Mouse (Mus musculus): ENCODE data around the gene Med24. TPM values are rescaled to one million over a fixed set of nuclear protein-coding genes. Genes with fewer than 3 reads are reported as not detected.
A peak's percentile ranks its signal among the peaks of the same experiment; 100 is the strongest.

Med24 gene
- polyA plus RNA-seq, 1 experiment, result 45.3 TPM

DNA sequence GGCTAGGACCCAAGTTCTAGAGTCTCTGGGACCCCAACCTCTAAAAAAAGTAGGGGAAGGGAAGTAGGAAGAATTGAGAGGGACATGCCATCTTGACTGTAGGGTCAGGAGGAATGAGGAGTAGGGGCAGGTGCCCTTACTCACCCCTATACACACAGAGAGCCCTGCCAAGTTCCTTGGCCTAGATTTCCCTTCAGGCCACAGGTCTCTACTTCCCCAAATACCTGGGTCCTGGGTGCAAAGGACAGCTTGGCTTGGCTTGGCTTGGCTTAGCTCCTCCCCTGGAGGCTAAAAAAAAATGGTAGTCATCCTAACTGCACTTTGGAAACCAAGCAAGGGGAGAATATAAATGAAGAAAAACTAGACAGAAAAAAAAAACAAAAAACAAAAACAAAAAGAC is 35.5 kb upstream of the Med24 start:
- peak; percentile 65 for DNase-seq
- Histone ChIP-seq H3K36me3 (ENCODE audit: control insufficient read depth, insufficient read depth, low read length) (peaks cover 12% of the 10 kb centered on the region), H3K27ac (ENCODE audit: insufficient read depth, low read depth, low read length) (no peak overlapping the region), H3K4me1 (ENCODE audit: control insufficient read depth, insufficient read depth, low read length) (peaks cover 5% of the 10 kb centered on the region; the same call in 1 of the 2 replicates), H3K4me3 (ENCODE audit: insufficient read depth, low read depth, low read length) (no peak overlapping the region), H3K27me3 (replicated peaks; ENCODE audit: control insufficient read depth, insufficient read depth, low read length) (no peaks in the 10 kb centered on the region)
- no peak for TF ChIP-seq POLR2A (IDR thresholded peaks at IDR 0.05; ENCODE audit: low read depth, low read length)

DNA sequence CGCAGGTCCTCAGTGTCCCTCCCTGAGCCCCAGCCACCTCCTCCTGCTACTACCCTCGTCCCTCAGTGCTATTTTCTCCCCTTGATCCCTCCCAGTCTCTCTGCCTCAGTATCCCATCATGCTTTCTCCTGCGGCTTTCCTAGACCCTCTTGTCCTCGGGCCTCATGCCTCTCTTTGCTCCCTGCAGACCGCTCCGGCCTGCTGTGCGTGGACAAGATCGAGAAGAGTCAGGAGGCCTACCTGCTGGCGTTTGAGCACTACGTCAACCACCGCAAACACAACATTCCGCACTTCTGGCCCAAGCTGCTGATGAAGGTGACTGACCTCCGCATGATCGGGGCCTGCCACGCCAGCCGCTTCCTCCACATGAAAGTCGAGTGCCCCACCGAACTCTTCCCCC is 34.9 kb upstream of the Med24 start:
- Histone ChIP-seq H3K4me1 (ENCODE audit: control insufficient read depth, insufficient read depth, low read length) (peaks cover 5% of the 10 kb centered on the region; the same call in 1 of the 2 replicates), H3K4me3 (ENCODE audit: insufficient read depth, low read depth, low read length) (no peak overlapping the region), H3K36me3 (ENCODE audit: control insufficient read depth, insufficient read depth, low read length) (peaks cover 10% of the 10 kb centered on the region), H3K27ac (ENCODE audit: insufficient read depth, low read depth, low read length) (no peak overlapping the region), H3K27me3 (replicated peaks; ENCODE audit: control insufficient read depth, insufficient read depth, low read length) (no peaks in the 10 kb centered on the region)
- no peak for DNase-seq
- WGBS, result 80% methylated on average over 18 of the region's 18 CpGs
- no peak for TF ChIP-seq CTCF (conservative IDR thresholded peaks at IDR 0.05; ENCODE audit: insufficient read depth, insufficient read length, low read depth, low read length)
- TF ChIP-seq POLR2A (IDR thresholded peaks at IDR 0.05; ENCODE audit: low read depth, low read length), result no peak

DNA sequence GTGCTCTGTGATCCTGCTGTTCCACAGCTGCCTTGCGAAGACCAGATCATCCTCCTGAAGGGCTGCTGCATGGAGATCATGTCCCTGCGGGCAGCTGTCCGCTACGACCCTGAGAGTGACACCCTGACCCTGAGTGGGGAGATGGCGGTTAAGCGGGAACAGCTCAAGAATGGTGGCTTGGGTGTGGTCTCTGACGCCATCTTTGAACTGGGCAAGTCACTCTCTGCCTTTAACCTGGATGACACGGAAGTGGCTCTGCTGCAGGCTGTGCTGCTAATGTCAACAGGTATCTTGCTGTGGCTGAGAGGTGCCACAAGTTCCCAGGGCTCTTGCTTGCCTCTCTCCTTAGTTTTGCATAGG is 34.2 kb upstream of the Med24 start:
- TF ChIP-seq POLR2A (IDR thresholded peaks at IDR 0.05; ENCODE audit: low read depth, low read length) (no peak), CTCF (conservative IDR thresholded peaks at IDR 0.05; ENCODE audit: insufficient read depth, insufficient read length, low read depth, low read length) (no peak)
- WGBS, result 88% methylated on average over 8 of the region's 8 CpGs
- no peak overlapping the region for H3K27ac ChIP-seq (ENCODE audit: insufficient read depth, low read depth, low read length)
- peaks cover 3% of the 10 kb centered on the region; the same call in 1 of the 2 replicates for H3K4me1 ChIP-seq (ENCODE audit: control insufficient read depth, insufficient read depth, low read length)
- no peaks in the 10 kb centered on the region for H3K27me3 ChIP-seq (replicated peaks; ENCODE audit: control insufficient read depth, insufficient read depth, low read length)
- H3K36me3 ChIP-seq (ENCODE audit: control insufficient read depth, insufficient read depth, low read length), result peaks cover 5% of the 10 kb centered on the region
- no peak for DNase-seq
- no peak overlapping the region for H3K4me3 ChIP-seq (ENCODE audit: insufficient read depth, low read depth, low read length)

DNA sequence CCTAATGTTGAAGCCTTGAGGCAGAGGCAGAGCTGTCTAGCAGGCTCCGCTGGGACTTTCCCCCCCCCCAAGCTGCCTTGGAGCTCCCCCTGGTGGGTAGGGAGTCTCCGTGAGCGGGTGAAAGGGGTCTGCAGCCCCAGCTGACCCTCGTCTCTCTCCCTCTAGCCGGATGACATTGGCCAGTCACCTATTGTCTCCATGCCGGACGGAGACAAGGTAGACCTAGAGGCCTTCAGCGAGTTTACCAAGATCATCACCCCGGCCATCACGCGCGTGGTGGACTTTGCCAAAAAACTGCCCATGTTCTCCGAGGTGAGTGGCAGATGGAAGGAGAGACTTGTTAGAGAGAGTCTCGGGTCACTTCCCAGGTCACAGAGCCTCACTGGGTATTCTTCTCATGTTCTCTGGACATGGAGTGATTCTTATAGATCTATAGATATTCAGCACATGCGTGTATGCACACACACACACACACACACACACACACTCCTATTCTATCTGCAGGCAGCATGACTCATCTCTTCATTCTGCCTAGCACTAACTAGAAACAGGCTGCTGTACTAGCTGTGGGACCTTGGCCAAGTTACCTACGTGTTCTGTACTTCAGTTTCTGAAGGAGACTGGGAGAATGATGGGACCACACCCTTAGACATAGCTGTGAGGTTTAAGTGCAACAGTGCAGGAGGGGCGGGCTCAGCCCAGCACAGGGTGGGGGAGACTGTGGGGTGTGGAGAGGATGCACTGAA is 33.7 kb upstream of the Med24 start:
- no peaks in the 10 kb centered on the region; the same call in 1 of the 2 replicates for H3K36me3 ChIP-seq (ENCODE audit: control insufficient read depth, insufficient read depth, low read length)
- H3K27ac ChIP-seq (ENCODE audit: insufficient read depth, low read depth, low read length), result no peak overlapping the region
- peak; percentile 67 for DNase-seq
- no peak for TF ChIP-seq POLR2A (IDR thresholded peaks at IDR 0.05; ENCODE audit: low read depth, low read length)
- peak; percentile 39 for TF ChIP-seq CTCF (conservative IDR thresholded peaks at IDR 0.05; ENCODE audit: insufficient read depth, insufficient read length, low read depth, low read length)
- H3K4me3 ChIP-seq (ENCODE audit: insufficient read depth, low read depth, low read length), result no peak overlapping the region
- no peaks in the 10 kb centered on the region for H3K27me3 ChIP-seq (replicated peaks; ENCODE audit: control insufficient read depth, insufficient read depth, low read length)
- 54% methylated on average over 17 of the region's 17 CpGs for WGBS
- H3K4me1 ChIP-seq (ENCODE audit: control insufficient read depth, insufficient read depth, low read length), result peaks cover 3% of the 10 kb centered on the region; the same call in 1 of the 2 replicates

DNA sequence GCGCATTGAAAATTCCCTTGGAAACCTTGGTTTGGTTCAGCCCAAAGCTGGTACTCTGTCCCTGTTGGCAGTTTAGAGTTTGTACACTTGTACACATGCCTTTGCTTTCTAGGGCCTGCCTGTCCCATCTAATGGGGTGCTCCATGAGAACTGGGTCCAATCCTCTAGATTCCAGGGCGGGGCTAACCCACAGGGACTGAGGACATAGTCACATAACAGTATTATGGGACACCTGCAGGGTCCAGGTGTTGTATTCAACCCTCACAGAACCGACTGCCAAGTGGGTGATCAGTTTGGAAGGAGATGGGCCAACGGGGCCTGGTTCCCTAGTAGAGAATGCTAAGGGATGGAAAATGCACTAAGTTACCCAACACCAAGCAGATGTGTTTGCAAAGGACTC is 32.7 kb upstream of the Med24 start:
- H3K36me3 ChIP-seq (ENCODE audit: control insufficient read depth, insufficient read depth, low read length), result no peaks in the 10 kb centered on the region
- H3K4me1 ChIP-seq (ENCODE audit: control insufficient read depth, insufficient read depth, low read length), result no peaks in the 10 kb centered on the region
- no peak for DNase-seq
- H3K27ac ChIP-seq (ENCODE audit: insufficient read depth, low read depth, low read length), result no peak overlapping the region
- no peak overlapping the region for H3K4me3 ChIP-seq (ENCODE audit: insufficient read depth, low read depth, low read length)
- 96% methylated on average over 4 of the region's 4 CpGs for WGBS
- no peak for TF ChIP-seq CTCF (conservative IDR thresholded peaks at IDR 0.05; ENCODE audit: insufficient read depth, insufficient read length, low read depth, low read length)
- no peak for TF ChIP-seq POLR2A (IDR thresholded peaks at IDR 0.05; ENCODE audit: low read depth, low read length)
- no peaks in the 10 kb centered on the region for H3K27me3 ChIP-seq (replicated peaks; ENCODE audit: control insufficient read depth, insufficient read depth, low read length)

DNA sequence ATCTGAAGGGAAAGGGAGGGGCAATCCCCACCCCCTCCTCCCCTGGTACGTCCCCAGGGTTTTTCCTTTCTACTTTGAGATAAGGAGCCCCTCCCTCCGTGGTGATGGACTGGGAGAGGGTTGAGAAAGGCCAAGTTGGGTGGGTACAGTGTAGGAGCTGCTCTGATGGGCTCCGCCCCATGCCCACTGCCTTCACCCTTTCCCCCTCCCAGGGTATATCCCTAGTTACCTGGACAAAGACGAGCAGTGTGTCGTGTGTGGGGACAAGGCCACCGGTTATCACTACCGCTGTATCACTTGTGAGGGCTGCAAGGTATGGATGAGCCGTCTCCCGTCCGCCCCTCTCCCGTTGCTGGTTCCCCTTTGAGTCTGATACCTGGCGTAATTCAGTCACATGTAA is 27.5 kb upstream of the Med24 start:
- no peak for DNase-seq
- 91% methylated on average over 12 of the region's 12 CpGs for WGBS
- peaks cover 34% of the 10 kb centered on the region for H3K4me1 ChIP-seq (ENCODE audit: control insufficient read depth, insufficient read depth, low read length)
- H3K36me3 ChIP-seq (ENCODE audit: control insufficient read depth, insufficient read depth, low read length), result no peaks in the 10 kb centered on the region
- H3K4me3 ChIP-seq (ENCODE audit: insufficient read depth, low read depth, low read length), result no peak overlapping the region
- no peak overlapping the region for H3K27ac ChIP-seq (ENCODE audit: insufficient read depth, low read depth, low read length)
- TF ChIP-seq CTCF (conservative IDR thresholded peaks at IDR 0.05; ENCODE audit: insufficient read depth, insufficient read length, low read depth, low read length), result no peak
- TF ChIP-seq POLR2A (IDR thresholded peaks at IDR 0.05; ENCODE audit: low read depth, low read length), result no peak
- H3K27me3 ChIP-seq (replicated peaks; ENCODE audit: control insufficient read depth, insufficient read depth, low read length), result no peaks in the 10 kb centered on the region

DNA sequence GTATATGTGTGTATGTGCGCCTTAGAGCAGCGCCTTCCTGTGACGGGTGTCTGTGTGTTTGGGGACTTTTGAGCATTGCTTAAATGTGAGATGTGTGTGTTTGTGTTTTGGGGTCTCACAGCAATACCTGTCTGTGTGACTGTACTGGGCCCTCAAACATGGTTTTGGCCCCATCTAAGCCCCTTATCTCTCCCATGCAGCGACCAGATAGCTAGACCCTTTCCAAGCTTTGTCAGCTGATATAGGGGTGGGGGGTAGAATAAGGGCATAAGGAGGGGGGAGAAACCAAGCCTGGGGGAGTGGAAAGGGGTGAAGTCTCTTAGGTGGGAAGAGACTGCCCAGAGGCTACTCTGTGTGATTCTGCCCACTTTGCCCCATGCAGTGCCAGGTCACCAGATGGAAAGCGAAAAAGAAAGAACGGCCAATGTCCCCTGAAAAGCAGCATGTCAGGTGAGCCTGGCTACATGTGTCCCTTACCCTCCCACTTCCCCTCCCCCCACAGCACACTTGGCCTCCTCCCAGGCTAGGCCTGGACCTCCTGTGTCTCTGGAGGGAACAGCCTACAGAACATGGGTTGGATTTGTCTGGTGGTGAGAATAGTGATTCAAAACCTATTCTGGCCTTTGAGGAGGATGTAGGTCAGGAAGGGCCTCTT is 26.6 kb upstream of the Med24 start:
- Histone ChIP-seq H3K27ac (ENCODE audit: insufficient read depth, low read depth, low read length) (no peak overlapping the region), H3K4me3 (ENCODE audit: insufficient read depth, low read depth, low read length) (no peak overlapping the region), H3K36me3 (ENCODE audit: control insufficient read depth, insufficient read depth, low read length) (no peaks in the 10 kb centered on the region), H3K4me1 (ENCODE audit: control insufficient read depth, insufficient read depth, low read length) (peaks cover 42% of the 10 kb centered on the region), H3K27me3 (replicated peaks; ENCODE audit: control insufficient read depth, insufficient read depth, low read length) (no peaks in the 10 kb centered on the region)
- DNase-seq, result peak; percentile 32
- no peak for TF ChIP-seq POLR2A (IDR thresholded peaks at IDR 0.05; ENCODE audit: low read depth, low read length)
- TF ChIP-seq CTCF (conservative IDR thresholded peaks at IDR 0.05; ENCODE audit: insufficient read depth, insufficient read length, low read depth, low read length), result no peak
- 76% methylated on average over 6 of the region's 6 CpGs for WGBS
